Mouse (Mus musculus): ENCODE data around the gene Tpt1. TPM values are rescaled to one million over a fixed set of nuclear protein-coding genes. Genes with fewer than 3 reads are reported as not detected.
"Not testable (repeated sequence)": the region's sequence is repeated elsewhere in the genome, so short reads cannot be mapped to it uniquely, and the experiment has no call there.

Tpt1 gene
- polyA plus RNA-seq, 1 experiment from 2014 or later = 998 TPM

DNA sequence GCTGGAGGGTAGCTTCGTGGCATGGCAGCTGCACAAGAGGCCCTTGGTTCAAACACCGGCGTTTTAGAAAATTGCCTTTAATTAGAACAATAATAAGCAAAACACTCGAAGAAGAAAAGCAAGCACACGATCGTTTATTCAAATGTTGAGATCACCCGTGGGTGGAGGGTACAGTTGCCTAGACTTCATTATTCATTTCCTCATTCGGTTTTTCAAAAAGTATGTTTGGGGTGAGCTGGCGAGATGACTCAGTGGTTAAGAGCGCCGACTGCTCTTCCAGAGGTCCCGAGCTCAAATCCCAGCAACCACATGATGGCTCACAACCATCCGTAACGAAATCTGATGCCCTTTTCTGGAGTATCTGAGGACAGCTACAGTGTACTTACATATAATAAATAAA is 15.1 kb upstream of the Tpt1 start:
- not testable (repeated sequence) for H3K4me3 ChIP-seq; H3K9me3 ChIP-seq; H3K36me3 ChIP-seq; ATAC-seq (ENCODE audit: borderline replicate concordance, extremely low read depth, low FRiP score, low TSS enrichment); H3K4me2 ChIP-seq; H3K27me3 ChIP-seq; H3K9ac ChIP-seq; H3K27ac ChIP-seq
- peaks cover 25% of the 10 kb centered on the region for H3K4me1 ChIP-seq
- 60% methylated on average over 14 of the region's 14 CpGs for whole genome bisulfite sequencing

DNA sequence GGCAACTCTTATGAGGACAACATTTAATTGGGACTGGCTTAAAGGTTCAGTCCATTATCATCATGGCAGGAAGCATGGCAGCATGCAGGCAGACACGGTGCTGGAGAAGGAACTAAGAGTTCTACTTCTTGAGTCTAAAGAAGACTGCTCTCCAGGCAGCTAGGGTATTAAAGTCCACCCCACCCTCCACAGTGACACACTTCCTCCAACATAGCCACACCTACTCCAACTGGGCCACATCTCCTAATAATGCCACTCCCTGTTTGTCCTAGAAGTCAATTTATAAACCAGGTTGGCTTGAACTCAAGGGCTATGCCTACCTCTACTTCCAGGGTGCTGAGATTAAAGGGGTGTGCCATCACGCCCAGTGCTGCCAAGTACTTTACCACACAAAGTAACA is 12.9 kb upstream of the Tpt1 start:
- Histone ChIP-seq H3K36me3 (no peaks in the 10 kb centered on the region), H3K4me3 (no peak overlapping the region), H3K27me3 (0 out of 2 replicates have a peak, but pooled peaks cover 7% of the 10 kb centered on the region), H3K9ac (no peak overlapping the region), H3K4me2 (no peak overlapping the region), H3K27ac (no peak overlapping the region), H3K9me3 (no peaks in the 10 kb centered on the region), H3K4me1 (peaks cover 32% of the 10 kb centered on the region)
- WGBS = 85% methylated on average over 2 of the region's 2 CpGs
- ATAC-seq (ENCODE audit: borderline replicate concordance, extremely low read depth, low FRiP score, low TSS enrichment) = no peak

DNA sequence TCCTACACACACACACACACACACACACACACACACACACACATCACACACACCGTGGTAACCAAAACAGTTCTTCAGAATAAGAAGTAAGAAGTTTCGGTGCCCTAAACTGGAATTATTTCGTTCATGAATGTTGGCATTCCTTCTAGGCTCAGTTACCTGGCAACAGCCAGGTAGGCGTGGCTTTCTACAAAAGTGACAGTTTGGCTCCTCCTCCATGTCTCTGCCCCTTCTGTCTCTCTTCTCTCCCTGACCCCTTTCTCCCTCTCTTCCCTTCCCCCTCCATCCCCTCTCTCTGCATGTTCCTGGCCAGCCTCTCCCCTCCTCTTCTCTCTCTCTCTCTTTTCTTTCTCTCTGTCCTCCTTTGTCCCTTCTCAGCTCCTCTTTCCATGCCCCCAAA is 11.9 kb upstream of the Tpt1 start:
- H3K27me3 ChIP-seq = 0 out of 2 replicates have a peak, but pooled peaks cover 7% of the 10 kb centered on the region
- H3K4me1 ChIP-seq = peaks cover 40% of the 10 kb centered on the region
- peak overlapping the region; percentile 92 for H3K4me2 ChIP-seq
- WGBS = 42% methylated on average over 4 of the region's 4 CpGs
- no peak for ATAC-seq (ENCODE audit: borderline replicate concordance, extremely low read depth, low FRiP score, low TSS enrichment)
- H3K9me3 ChIP-seq = no peaks in the 10 kb centered on the region
- 0 out of 2 replicates have a peak overlapping the region, but pooled peaks have one; percentile 27 for H3K9ac ChIP-seq
- peak overlapping the region; percentile 44; the same call in 1 of the 2 replicates for H3K4me3 ChIP-seq
- peak overlapping the region; percentile 98 for H3K27ac ChIP-seq
- no peaks in the 10 kb centered on the region for H3K36me3 ChIP-seq

DNA sequence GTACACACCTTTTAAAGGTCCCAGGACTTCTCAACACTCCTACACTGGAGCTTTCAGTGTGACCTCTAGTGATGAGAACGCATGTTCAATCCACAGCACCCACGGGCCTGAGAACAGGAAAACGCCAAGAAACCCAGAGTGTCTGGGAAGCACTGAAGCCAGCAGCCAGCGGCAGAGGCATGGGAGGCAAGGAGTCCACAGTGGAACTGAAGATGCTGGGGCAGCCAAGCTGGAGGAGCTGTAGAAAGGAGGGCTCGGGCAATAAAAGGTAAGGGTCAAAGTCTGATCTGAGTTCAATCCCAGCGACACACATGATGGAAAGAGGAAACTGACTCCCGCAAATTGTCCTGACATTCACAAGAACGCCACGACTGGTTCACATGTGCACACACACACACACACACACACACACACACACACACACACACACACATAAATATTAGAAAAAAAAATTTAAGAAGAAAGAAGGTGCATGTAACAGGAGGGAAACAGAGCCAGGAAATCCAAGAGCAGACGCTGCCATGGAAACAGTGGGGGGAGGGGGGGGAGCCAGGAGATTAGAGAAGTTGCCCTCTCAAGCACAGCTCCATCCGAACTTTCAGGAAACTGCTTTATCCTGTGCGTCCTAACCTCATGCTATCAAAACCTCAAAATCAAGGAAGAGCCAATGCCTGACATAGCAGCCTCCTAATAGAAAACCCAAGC is 11.2 kb upstream of the Tpt1 start:
- peaks cover 37% of the 10 kb centered on the region for H3K4me1 ChIP-seq
- peak overlapping the region; percentile 92 for H3K4me2 ChIP-seq
- peak overlapping the region; percentile 98 for H3K27ac ChIP-seq
- 0 out of 2 replicates have a peak, but pooled peaks cover 6% of the 10 kb centered on the region for H3K27me3 ChIP-seq
- peak overlapping the region; percentile 71 for H3K9ac ChIP-seq
- ATAC-seq (ENCODE audit: borderline replicate concordance, extremely low read depth, low FRiP score, low TSS enrichment) = peak; percentile 52; the same call in 1 of the 2 replicates
- peak overlapping the region; percentile 44 for H3K4me3 ChIP-seq
- WGBS = 3% methylated on average over 12 of the region's 12 CpGs
- H3K36me3 ChIP-seq = no peaks in the 10 kb centered on the region
- H3K9me3 ChIP-seq = no peaks in the 10 kb centered on the region

DNA sequence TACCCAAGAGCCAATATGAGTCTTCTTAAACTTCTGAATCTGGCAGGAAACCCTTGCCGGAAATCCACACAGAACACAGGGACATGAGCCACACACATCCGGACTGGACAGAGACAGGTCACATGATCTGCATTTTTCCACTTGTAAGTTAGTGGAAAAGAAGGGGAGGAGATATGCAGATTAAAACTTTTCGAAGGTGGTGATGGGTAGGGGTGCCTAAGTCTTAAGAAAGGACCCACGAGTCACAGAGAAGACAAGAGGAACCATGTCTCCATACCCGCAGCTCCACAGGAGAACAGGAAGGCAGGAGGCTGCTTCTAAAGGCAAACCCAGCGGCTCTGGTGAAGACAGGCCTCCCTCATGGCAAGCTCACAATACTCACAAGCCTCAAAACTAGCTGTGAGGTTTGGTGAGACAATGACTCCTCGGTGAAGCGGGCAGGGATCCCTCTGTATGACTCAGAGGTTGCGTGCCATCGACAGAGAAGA is 10.6 kb upstream of the Tpt1 start:
- under 1% methylated on average over 10 of the region's 10 CpGs for WGBS
- no peaks in the 10 kb centered on the region for H3K9me3 ChIP-seq
- no peaks in the 10 kb centered on the region for H3K27me3 ChIP-seq
- peak overlapping the region; percentile 98 for H3K27ac ChIP-seq
- peak overlapping the region; percentile 44 for H3K4me3 ChIP-seq
- H3K9ac ChIP-seq = peak overlapping the region; percentile 71
- H3K4me2 ChIP-seq = peak overlapping the region; percentile 92
- no peaks in the 10 kb centered on the region for H3K36me3 ChIP-seq
- peaks cover 31% of the 10 kb centered on the region for H3K4me1 ChIP-seq
- ATAC-seq (ENCODE audit: borderline replicate concordance, extremely low read depth, low FRiP score, low TSS enrichment) = peak; percentile 90

DNA sequence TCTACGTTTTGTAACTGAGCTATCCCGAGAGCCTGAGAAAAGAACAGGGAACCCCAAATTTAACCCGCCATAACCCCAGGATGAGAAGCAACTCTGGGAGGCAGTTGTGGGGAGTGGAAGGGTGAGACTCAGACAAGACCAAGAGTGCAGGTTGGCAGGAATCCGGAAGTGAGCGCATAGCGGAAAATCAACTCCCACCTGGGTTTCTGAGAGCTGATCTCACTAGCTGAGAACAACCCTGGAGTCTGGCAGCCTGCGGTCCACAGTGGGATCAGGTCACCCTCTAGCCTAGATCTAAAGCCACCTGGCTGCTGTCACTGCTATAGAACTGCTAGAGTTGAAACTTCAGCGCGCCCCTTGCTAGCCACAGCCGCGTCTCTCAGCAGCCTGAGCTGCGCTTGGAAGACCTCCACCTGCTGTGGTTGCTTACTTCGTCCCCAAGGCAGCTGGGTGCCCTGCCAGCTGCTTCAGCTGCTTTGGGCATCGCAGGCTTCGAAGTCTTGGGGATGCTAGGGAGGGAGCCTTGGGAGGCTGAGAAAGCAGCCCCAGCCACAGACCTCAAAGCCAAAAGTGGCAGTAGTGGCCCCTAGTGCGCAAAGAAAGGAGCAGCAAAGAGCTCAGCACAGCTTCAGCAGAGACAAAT is 10.0 kb upstream of the Tpt1 start:
- peak; percentile 44 for ATAC-seq (ENCODE audit: borderline replicate concordance, extremely low read depth, low FRiP score, low TSS enrichment)
- peak overlapping the region; percentile 98 for H3K27ac ChIP-seq
- WGBS = under 1% methylated on average over 16 of the region's 16 CpGs

DNA sequence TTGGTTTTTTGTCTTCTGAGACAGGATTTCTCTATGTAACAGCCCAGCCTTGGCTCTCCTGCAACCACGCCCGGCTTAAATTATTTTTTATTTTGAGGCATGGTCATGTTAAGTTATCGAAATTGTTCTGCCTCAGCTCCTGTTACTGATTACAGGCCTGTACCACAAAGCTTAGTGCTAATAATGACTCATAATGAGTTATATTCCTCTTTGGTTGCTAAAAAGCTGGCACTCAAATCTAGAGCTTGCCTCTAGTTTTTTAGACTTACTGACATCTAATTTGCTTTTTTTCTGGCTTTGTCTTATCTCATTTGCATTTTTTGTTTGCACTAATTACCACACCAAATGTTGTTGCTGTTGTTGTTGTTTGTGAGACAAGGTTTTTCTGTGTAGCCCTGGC is 8.3 kb upstream of the Tpt1 start:
- no peak overlapping the region for H3K4me3 ChIP-seq
- H3K4me1 ChIP-seq = peaks cover 31% of the 10 kb centered on the region
- H3K27me3 ChIP-seq = no peaks in the 10 kb centered on the region
- WGBS = 92% methylated on average over 3 of the region's 3 CpGs
- no peaks in the 10 kb centered on the region for H3K36me3 ChIP-seq
- no peak for ATAC-seq (ENCODE audit: borderline replicate concordance, extremely low read depth, low FRiP score, low TSS enrichment)
- no peak overlapping the region for H3K27ac ChIP-seq
- H3K4me2 ChIP-seq = no peak overlapping the region
- no peak overlapping the region for H3K9ac ChIP-seq
- no peaks in the 10 kb centered on the region for H3K9me3 ChIP-seq

More for the DNA sequence above, 10.0 kb upstream of the Tpt1 start:
- H3K27me3 ChIP-seq = no peaks in the 10 kb centered on the region
- peak overlapping the region; percentile 92 for H3K4me2 ChIP-seq
- H3K4me1 ChIP-seq = peaks cover 31% of the 10 kb centered on the region
- H3K36me3 ChIP-seq = no peaks in the 10 kb centered on the region
- H3K9ac ChIP-seq = peak overlapping the region; percentile 71
- peak overlapping the region; percentile 44 for H3K4me3 ChIP-seq
- no peaks in the 10 kb centered on the region for H3K9me3 ChIP-seq

DNA sequence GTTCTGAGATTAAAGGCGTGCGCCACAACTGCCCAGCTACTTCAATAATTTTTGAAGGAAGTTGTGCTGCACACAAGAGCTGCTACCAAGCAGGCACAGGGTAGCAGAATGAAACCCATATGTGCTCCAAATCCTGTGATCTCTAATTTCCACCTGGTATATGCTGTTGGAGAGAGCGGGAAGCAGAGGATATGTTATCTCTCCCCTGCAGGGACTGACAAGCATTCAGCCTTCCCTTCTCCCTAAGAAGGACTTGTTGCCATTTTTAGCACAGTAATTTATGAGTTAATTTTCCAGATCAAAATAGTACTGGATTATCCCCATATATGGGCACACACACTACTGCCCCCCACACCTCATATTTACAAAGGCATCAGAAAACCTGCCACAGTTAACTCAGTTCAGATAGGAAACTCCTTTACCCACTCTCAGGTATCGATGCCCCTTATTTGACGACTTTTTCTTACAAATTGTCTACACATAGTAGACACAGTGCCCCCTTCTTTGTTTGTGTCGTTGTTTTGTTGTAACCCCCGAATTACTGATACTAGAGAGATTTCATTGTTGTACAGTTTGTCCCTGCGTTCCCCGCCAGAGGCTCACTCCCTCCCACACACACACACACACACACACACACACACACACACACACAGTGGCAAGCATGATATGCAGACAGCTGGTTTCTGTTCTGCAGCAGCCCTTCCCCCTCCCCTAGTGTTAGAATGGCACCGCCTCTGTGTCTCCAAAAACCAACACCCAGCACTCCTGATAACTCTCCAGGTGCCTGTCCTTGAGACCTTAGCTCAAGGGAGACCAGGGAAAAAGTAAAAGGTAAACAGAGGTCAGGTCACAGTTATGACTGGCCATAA is 7.6 kb upstream of the Tpt1 start:
- peak; percentile 13; the same call in 1 of the 2 replicates for ATAC-seq (ENCODE audit: borderline replicate concordance, extremely low read depth, low FRiP score, low TSS enrichment)
- no peaks in the 10 kb centered on the region for H3K27me3 ChIP-seq
- 0 out of 2 replicates have a peak overlapping the region, but pooled peaks have one; percentile 5 for H3K27ac ChIP-seq
- no peak overlapping the region for H3K9ac ChIP-seq
- peaks cover 31% of the 10 kb centered on the region for H3K4me1 ChIP-seq
- no peak overlapping the region for H3K4me3 ChIP-seq
- H3K9me3 ChIP-seq = no peaks in the 10 kb centered on the region
- no peak overlapping the region for H3K4me2 ChIP-seq
- 53% methylated on average over 10 of the region's 10 CpGs for WGBS
- no peaks in the 10 kb centered on the region for H3K36me3 ChIP-seq

DNA sequence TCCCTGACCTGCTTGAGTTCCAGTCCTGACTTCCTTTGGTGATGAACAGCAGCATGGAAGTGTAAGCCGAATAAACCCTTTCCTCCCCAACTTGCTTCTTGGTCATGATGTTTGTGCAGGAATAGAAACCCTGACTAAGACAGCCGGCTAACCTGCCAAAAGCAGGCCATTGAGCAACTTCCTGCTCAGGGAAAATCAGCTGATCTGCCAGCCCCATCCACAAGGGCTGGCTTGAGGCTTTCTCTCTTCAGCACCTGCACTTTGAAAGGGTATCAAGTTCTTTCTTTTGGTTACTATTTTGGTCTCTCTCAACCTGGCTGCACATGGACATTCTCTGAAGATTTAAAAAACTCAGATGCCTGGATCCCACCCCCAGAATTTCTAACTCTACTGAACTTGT is 3.1 kb upstream of the Tpt1 start:
- not testable (repeated sequence) for H3K27ac ChIP-seq; H3K36me3 ChIP-seq; H3K4me2 ChIP-seq; H3K9me3 ChIP-seq; ATAC-seq (ENCODE audit: borderline replicate concordance, extremely low read depth, low FRiP score, low TSS enrichment); H3K4me3 ChIP-seq; H3K9ac ChIP-seq; H3K27me3 ChIP-seq
- WGBS = 58% methylated on average over 2 of the region's 2 CpGs
- peaks cover 17% of the 10 kb centered on the region for H3K4me1 ChIP-seq

DNA sequence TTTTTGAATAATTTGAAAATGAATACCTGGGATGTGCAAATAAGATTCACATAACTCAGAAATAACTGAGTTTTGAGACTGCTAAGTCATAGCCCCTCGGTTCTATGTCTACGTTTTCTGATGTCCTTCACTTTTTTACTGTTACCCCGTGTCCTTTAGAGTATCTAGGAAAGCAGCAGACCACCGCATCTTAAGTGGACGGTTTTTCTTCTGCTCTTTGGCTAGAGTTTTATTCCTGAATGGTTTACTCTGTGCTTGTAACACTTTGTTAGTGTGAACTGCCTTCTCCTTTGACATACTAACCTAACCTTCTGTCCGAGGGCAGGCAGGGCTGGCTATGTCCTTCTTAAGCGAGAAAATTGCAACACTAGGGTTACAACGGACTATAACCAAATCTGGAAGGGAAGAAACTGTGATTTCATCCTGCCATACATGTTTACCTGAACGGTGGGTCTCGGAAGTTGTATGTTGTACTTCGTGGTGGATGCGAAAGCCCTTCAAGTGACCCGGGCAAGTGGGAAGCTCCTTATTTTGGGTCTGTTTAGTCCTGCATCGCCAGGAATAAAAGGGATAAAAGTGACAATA is 690 bp upstream of the Tpt1 start:
- Histone ChIP-seq H3K4me3 (peak overlapping the region; percentile 80), H3K27ac (peak overlapping the region; percentile 99), H3K9me3 (no peaks in the 10 kb centered on the region), H3K27me3 (no peaks in the 10 kb centered on the region), H3K9ac (peak overlapping the region; percentile 92), H3K4me2 (peak overlapping the region; percentile 62), H3K36me3 (peaks cover 27% of the 10 kb centered on the region), H3K4me1 (peaks cover 18% of the 10 kb centered on the region)
- no peak for ATAC-seq (ENCODE audit: borderline replicate concordance, extremely low read depth, low FRiP score, low TSS enrichment)
- WGBS = 3% methylated on average over 14 of the region's 14 CpGs

DNA sequence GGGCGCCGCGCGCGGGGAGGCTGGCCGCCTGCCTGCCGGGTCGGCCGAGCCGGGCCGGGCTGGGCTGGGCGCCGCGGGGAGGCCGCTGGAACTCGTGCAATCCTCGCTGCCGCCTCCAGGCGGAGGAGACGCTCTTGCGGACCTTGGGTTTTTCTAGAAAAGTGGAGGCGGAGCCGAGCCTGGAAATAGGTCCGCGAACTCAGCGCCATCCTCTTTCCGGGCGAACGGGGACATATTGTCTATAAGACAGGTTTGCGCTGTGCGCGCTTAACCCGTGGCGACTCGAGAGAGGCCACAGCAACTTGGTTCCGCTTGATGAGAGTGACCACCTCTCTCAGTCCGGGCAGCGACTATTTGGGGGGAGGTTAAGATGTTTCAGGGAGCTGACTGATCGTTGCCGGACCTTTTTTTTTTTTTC is 814 bp downstream of the Tpt1 start:
- H3K4me1 ChIP-seq = peaks cover 18% of the 10 kb centered on the region
- no peaks in the 10 kb centered on the region for H3K9me3 ChIP-seq
- H3K4me2 ChIP-seq = peak overlapping the region; percentile 54
- peak overlapping the region; percentile 80 for H3K4me3 ChIP-seq
- H3K36me3 ChIP-seq = peaks cover 40% of the 10 kb centered on the region
- peak overlapping the region; percentile 92 for H3K9ac ChIP-seq
- no peaks in the 10 kb centered on the region for H3K27me3 ChIP-seq
- peak; percentile 68 for ATAC-seq (ENCODE audit: borderline replicate concordance, extremely low read depth, low FRiP score, low TSS enrichment)
- WGBS = under 1% methylated on average over 40 of the region's 40 CpGs
- H3K27ac ChIP-seq = peak overlapping the region; percentile 99

Measured in lung, embryonic 15.5 days (tissue).